Mouse (Mus musculus): Measurements from ENCODE around the gene Rad1. TPM values are rescaled to one million over a fixed set of nuclear protein-coding genes. Genes with fewer than 3 reads are reported as not detected.
"Not testable (repeated sequence)": the region's sequence is repeated elsewhere in the genome, so short reads cannot be mapped to it uniquely, and the experiment has no call there.

Gene Rad1
- polyA plus RNA-seq, 1 experiment from 2014 or later: 53.9 TPM

GRCm38 (mm10) chr15:10470941-10471340, 14.9 kb upstream of the Rad1 start:
- peaks cover 21% of the 10 kb centered on the region for H3K4me1 ChIP-seq
- DNase-seq (ENCODE audit: low spot score): no peak
- H3K27ac ChIP-seq (replicated peaks): peak overlapping the region; percentile 90
- H3K27me3 ChIP-seq (replicated peaks; ENCODE audit: low read depth, poor library complexity, severe bottlenecking): no peaks in the 10 kb centered on the region
- no peaks in the 10 kb centered on the region for H3K9me3 ChIP-seq
- 13% methylated on average over 3 of the region's 3 CpGs for WGBS
- peak overlapping the region; percentile 87 for H3K4me3 ChIP-seq
- peaks cover 19% of the 10 kb centered on the region for H3K36me3 ChIP-seq (replicated peaks)

- Histone ChIP-seq H3K36me3 (replicated peaks) (peaks cover 55% of the 10 kb centered on the region), H3K4me1 (peaks cover 22% of the 10 kb centered on the region), H3K27me3 (replicated peaks; ENCODE audit: low read depth, poor library complexity, severe bottlenecking) (no peaks in the 10 kb centered on the region), H3K27ac (replicated peaks) (peak overlapping the region; percentile 94), H3K9me3 (no peaks in the 10 kb centered on the region), H3K4me3 (peak overlapping the region; percentile 84)
- WGBS: 2% methylated on average over 18 of the region's 18 CpGs
- no peak for DNase-seq (ENCODE audit: low spot score)
These were observed 584 bp downstream of the Rad1 start for GRCm38 (mm10) chr15:10486365-10486839.

- WGBS: 60% methylated on average over 2 of the region's 2 CpGs
- Histone ChIP-seq H3K27me3 (replicated peaks; ENCODE audit: low read depth, poor library complexity, severe bottlenecking) (no peaks in the 10 kb centered on the region), H3K36me3 (replicated peaks) (peaks cover 56% of the 10 kb centered on the region), H3K27ac (replicated peaks) (no peak overlapping the region; the same call in 1 of the 2 replicates), H3K9me3 (no peaks in the 10 kb centered on the region), H3K4me3 (peak overlapping the region; percentile 84), H3K4me1 (peaks cover 22% of the 10 kb centered on the region)
- no peak for DNase-seq (ENCODE audit: low spot score)
These were observed 1.4 kb downstream of the Rad1 start for GRCm38 (mm10) chr15:10487246-10487645.

- WGBS: 93% methylated on average over 5 of the region's 5 CpGs
- no peak for DNase-seq (ENCODE audit: low spot score)
- H3K4me1 ChIP-seq: peaks cover 11% of the 10 kb centered on the region
- no peak overlapping the region for H3K27ac ChIP-seq (replicated peaks)
- H3K36me3 ChIP-seq (replicated peaks): peaks cover 67% of the 10 kb centered on the region
- H3K4me3 ChIP-seq: no peak overlapping the region
- H3K27me3 ChIP-seq (replicated peaks; ENCODE audit: low read depth, poor library complexity, severe bottlenecking): no peaks in the 10 kb centered on the region
- H3K9me3 ChIP-seq: no peaks in the 10 kb centered on the region
These were observed 4.3 kb downstream of the Rad1 start for GRCm38 (mm10) chr15:10490101-10490500.

- H3K4me3 ChIP-seq: no peak overlapping the region
These were observed 10.1 kb downstream of the Rad1 start for GRCm38 (mm10) chr15:10495944-10496343.

GRCm38 (mm10) chr15:10496696-10497095, 10.9 kb downstream of the Rad1 start:
- 97% methylated on average over 1 of the region's 1 CpGs for WGBS
- H3K9me3 ChIP-seq; H3K4me1 ChIP-seq; DNase-seq (ENCODE audit: low spot score); H3K27me3 ChIP-seq (replicated peaks; ENCODE audit: low read depth, poor library complexity, severe bottlenecking); H3K4me3 ChIP-seq; H3K27ac ChIP-seq (replicated peaks): not testable (repeated sequence)
- H3K36me3 ChIP-seq (replicated peaks): peaks cover 46% of the 10 kb centered on the region

More at GRCm38 (mm10) chr15:10495944-10496343, 10.1 kb downstream of the Rad1 start:
- H3K36me3 ChIP-seq (replicated peaks): peaks cover 52% of the 10 kb centered on the region
- no peak overlapping the region for H3K27ac ChIP-seq (replicated peaks)
- no peaks in the 10 kb centered on the region for H3K4me1 ChIP-seq
- no peaks in the 10 kb centered on the region for H3K9me3 ChIP-seq
- WGBS: 94% methylated on average over 11 of the region's 11 CpGs
- DNase-seq (ENCODE audit: low spot score): no peak
- no peaks in the 10 kb centered on the region for H3K27me3 ChIP-seq (replicated peaks; ENCODE audit: low read depth, poor library complexity, severe bottlenecking)

- Histone ChIP-seq H3K4me3 (no peak overlapping the region), H3K27ac (replicated peaks) (no peak overlapping the region), H3K4me1 (no peaks in the 10 kb centered on the region), H3K9me3 (no peaks in the 10 kb centered on the region), H3K27me3 (replicated peaks; ENCODE audit: low read depth, poor library complexity, severe bottlenecking) (no peaks in the 10 kb centered on the region), H3K36me3 (replicated peaks) (peaks cover 17% of the 10 kb centered on the region)
- no peak for DNase-seq (ENCODE audit: low spot score)
- WGBS: 80% methylated on average over 5 of the region's 5 CpGs
These were observed 13.8 kb downstream of the Rad1 start for GRCm38 (mm10) chr15:10499593-10499992.

- Histone ChIP-seq H3K4me3 (no peak overlapping the region), H3K9me3 (no peaks in the 10 kb centered on the region), H3K27ac (replicated peaks) (no peak overlapping the region), H3K36me3 (replicated peaks) (peaks cover 13% of the 10 kb centered on the region), H3K27me3 (replicated peaks; ENCODE audit: low read depth, poor library complexity, severe bottlenecking) (no peaks in the 10 kb centered on the region), H3K4me1 (no peaks in the 10 kb centered on the region)
- WGBS: 90% methylated on average over 5 of the region's 5 CpGs
- DNase-seq (ENCODE audit: low spot score): no peak
These were observed 14.2 kb downstream of the Rad1 start for GRCm38 (mm10) chr15:10500035-10500434.

- WGBS: 60% methylated on average over 11 of the region's 11 CpGs
- DNase-seq (ENCODE audit: low spot score): peak; percentile 75
- Histone ChIP-seq H3K9me3 (no peaks in the 10 kb centered on the region), H3K4me3 (no peak overlapping the region), H3K4me1 (peaks cover 3% of the 10 kb centered on the region), H3K27ac (replicated peaks) (peak overlapping the region; percentile 36), H3K36me3 (replicated peaks) (peaks cover 4% of the 10 kb centered on the region), H3K27me3 (replicated peaks; ENCODE audit: low read depth, poor library complexity, severe bottlenecking) (no peaks in the 10 kb centered on the region)
These were observed 15.3 kb downstream of the Rad1 start for GRCm38 (mm10) chr15:10500838-10501719.

GRCm38 (mm10) chr15:10506099-10506498, 20.3 kb downstream of the Rad1 start:
- H3K4me3 ChIP-seq: no peak overlapping the region
- H3K4me1 ChIP-seq: peaks cover 10% of the 10 kb centered on the region
- H3K36me3 ChIP-seq (replicated peaks): no peaks in the 10 kb centered on the region
- DNase-seq (ENCODE audit: low spot score): peak; percentile 55
- 0 out of 2 replicates have a peak overlapping the region, but pooled peaks have one; percentile 48 for H3K27ac ChIP-seq (replicated peaks)
- no peaks in the 10 kb centered on the region for H3K9me3 ChIP-seq
- no peaks in the 10 kb centered on the region for H3K27me3 ChIP-seq (replicated peaks; ENCODE audit: low read depth, poor library complexity, severe bottlenecking)
- 36% methylated on average over 11 of the region's 11 CpGs for WGBS

- H3K9me3 ChIP-seq: no peaks in the 10 kb centered on the region
- WGBS: 90% methylated on average over 7 of the region's 7 CpGs
- no peak overlapping the region for H3K27ac ChIP-seq (replicated peaks)
- DNase-seq (ENCODE audit: low spot score): no peak
- H3K36me3 ChIP-seq (replicated peaks): no peaks in the 10 kb centered on the region
- H3K4me3 ChIP-seq: no peak overlapping the region
- H3K4me1 ChIP-seq: no peaks in the 10 kb centered on the region
- H3K27me3 ChIP-seq (replicated peaks; ENCODE audit: low read depth, poor library complexity, severe bottlenecking): no peaks in the 10 kb centered on the region
These were observed 29.3 kb downstream of the Rad1 start for GRCm38 (mm10) chr15:10515166-10515565.

GRCm38 (mm10) chr15:10525896-10526295, 40.1 kb downstream of the Rad1 start:
- Histone ChIP-seq H3K4me3 (no peak overlapping the region), H3K27ac (replicated peaks) (no peak overlapping the region), H3K4me1 (no peaks in the 10 kb centered on the region), H3K27me3 (replicated peaks; ENCODE audit: low read depth, poor library complexity, severe bottlenecking) (no peaks in the 10 kb centered on the region), H3K36me3 (replicated peaks) (no peaks in the 10 kb centered on the region), H3K9me3 (no peaks in the 10 kb centered on the region)
- WGBS: 78% methylated on average over 1 of the region's 1 CpGs
- DNase-seq (ENCODE audit: low spot score): no peak

- H3K27ac ChIP-seq (replicated peaks): no peak overlapping the region
- H3K9me3 ChIP-seq: no peaks in the 10 kb centered on the region
- no peak for DNase-seq (ENCODE audit: low spot score)
- no peaks in the 10 kb centered on the region for H3K4me1 ChIP-seq
- WGBS: 91% methylated on average over 4 of the region's 4 CpGs
- H3K36me3 ChIP-seq (replicated peaks): no peaks in the 10 kb centered on the region
- no peaks in the 10 kb centered on the region for H3K27me3 ChIP-seq (replicated peaks; ENCODE audit: low read depth, poor library complexity, severe bottlenecking)
- no peak overlapping the region for H3K4me3 ChIP-seq
These were observed 45.5 kb downstream of the Rad1 start for GRCm38 (mm10) chr15:10531352-10531751.

Measured in embryonic facial prominence, embryonic 10.5 days (tissue).